Mouse (Mus musculus) E14TG2a.4 (cell line): Measurements from ENCODE around the gene Lrrc4b.

Source experiments
- CTCF ChIP-seq: conservative IDR thresholded peaks from 2 replicates; pipeline ENCODE4 v1.5.1; 2014; ENCODE audit warnings: low read length
- NANOG ChIP-seq: IDR thresholded peaks from 2 replicates; pipeline ENCODE4 v1.6.1; 2014; ENCODE audit warnings: borderline replicate concordance, low read length, mixed read lengths
- POU5F1 ChIP-seq: IDR thresholded peaks from 2 replicates; pipeline ENCODE4 v1.6.1; 2014; ENCODE audit warnings: low read length, borderline replicate concordance

GRCm38 (mm10) chr7:44501563-44502115, 72.8 kb downstream of the Lrrc4b start:
- TF ChIP-seq CTCF (peak; percentile 54), NANOG (no peak), POU5F1 (no peak)
